Mouse (Mus musculus) lung, adult 2 months (tissue): Measurements from ENCODE around the gene Fubp1. TPM values are rescaled to one million over a fixed set of nuclear protein-coding genes. Genes with fewer than 3 reads are reported as not detected.

Experiments used
- DNase-seq: peaks from one replicate; pipeline ENCODE4 v3.0.0; 2022
- H3K4me1 ChIP-seq: fragments of 200-500 bp; 2 replicates; pipeline ENCODE4 v1.6.1; 2011; ENCODE audit warnings: low read length; ENCODE audit not compliant: control insufficient read depth, insufficient read depth
- H3K4me3 ChIP-seq: fragments of 200-500 bp; replicated peaks from 2 replicates; pipeline ENCODE3; 2011; ENCODE audit warnings: low read depth, mild to moderate bottlenecking, control low read depth, low read length; ENCODE audit errors: extremely low read depth
- CTCF ChIP-seq: fragments of 200-500 bp; IDR thresholded peaks from 2 replicates; pipeline ENCODE4 v1.5.1; 2011; ENCODE audit warnings: mild to moderate bottlenecking, low read length, control low read depth; ENCODE audit not compliant: insufficient read depth
- POLR2A ChIP-seq: fragments of 200-500 bp; IDR thresholded peaks from 2 replicates; pipeline ENCODE4 v1.6.1; 2011; ENCODE audit warnings: low read depth, mild to moderate bottlenecking, control low read depth, low read length, borderline replicate concordance; ENCODE audit errors: extremely low read depth
- WGBS: fragments of 180-500 bp; shearing (Covaris S2); methylation state at CpG from one replicate; pipeline ENCODE4 v1.1.7; 2018; 5-methylcytosine and 5-hydroxymethylcytosine counted together
- polyA plus RNA-seq: library from polyadenylated mRNA; depleted of rRNA; stranded (reverse); fragments of >200 nt; gene quantifications from 2 replicates; pipeline ENCODE4 v1.2.3, GENCODE M21; 2012

Gene Fubp1
- polyA plus RNA-seq, 1 experiment, result 66.2 TPM

DNA sequence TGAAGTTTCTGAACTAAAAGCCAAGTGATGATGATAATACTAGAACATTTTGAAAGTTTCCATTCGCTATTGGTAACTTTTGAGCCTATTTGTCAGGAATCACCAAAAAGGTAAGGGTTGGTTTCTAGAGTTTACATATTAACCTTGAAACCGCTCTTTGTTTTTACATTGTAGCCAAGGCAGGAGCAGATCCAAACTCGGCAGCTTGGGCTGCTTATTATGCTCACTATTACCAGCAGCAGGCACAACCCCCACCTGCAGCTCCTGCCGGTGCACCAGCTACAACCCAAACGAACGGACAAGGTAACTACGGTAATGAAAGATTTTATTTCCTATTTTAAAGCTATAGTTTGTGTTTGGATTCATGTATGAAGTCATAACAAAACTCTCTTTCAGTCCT, 15.7 kb downstream of the Fubp1 start:
- 87% methylated on average over 7 of the region's 7 CpGs for WGBS
- H3K4me3 ChIP-seq, result no peak overlapping the region
- no peaks in the 10 kb centered on the region for H3K4me1 ChIP-seq
- no peak for DNase-seq
- TF ChIP-seq POLR2A (no peak), CTCF (no peak)

GRCm38 (mm10) chr3:152228843-152229242, 18.6 kb downstream of the Fubp1 start:
- 88% methylated on average over 7 of the region's 7 CpGs for WGBS
- H3K4me3 ChIP-seq, result no peak overlapping the region
- no peaks in the 10 kb centered on the region for H3K4me1 ChIP-seq
- DNase-seq, result no peak
- TF ChIP-seq POLR2A, result no peak
- TF ChIP-seq CTCF, result no peak

- H3K4me1 ChIP-seq, result no peaks in the 10 kb centered on the region
- 51% methylated on average over 5 of the region's 5 CpGs for WGBS
- no peak overlapping the region for H3K4me3 ChIP-seq
- no peak for DNase-seq
- no peak for TF ChIP-seq POLR2A
- TF ChIP-seq CTCF, result no peak
Measured at GRCm38 (mm10) chr3:152229271-152229670, 19.0 kb downstream of the Fubp1 start.

DNA sequence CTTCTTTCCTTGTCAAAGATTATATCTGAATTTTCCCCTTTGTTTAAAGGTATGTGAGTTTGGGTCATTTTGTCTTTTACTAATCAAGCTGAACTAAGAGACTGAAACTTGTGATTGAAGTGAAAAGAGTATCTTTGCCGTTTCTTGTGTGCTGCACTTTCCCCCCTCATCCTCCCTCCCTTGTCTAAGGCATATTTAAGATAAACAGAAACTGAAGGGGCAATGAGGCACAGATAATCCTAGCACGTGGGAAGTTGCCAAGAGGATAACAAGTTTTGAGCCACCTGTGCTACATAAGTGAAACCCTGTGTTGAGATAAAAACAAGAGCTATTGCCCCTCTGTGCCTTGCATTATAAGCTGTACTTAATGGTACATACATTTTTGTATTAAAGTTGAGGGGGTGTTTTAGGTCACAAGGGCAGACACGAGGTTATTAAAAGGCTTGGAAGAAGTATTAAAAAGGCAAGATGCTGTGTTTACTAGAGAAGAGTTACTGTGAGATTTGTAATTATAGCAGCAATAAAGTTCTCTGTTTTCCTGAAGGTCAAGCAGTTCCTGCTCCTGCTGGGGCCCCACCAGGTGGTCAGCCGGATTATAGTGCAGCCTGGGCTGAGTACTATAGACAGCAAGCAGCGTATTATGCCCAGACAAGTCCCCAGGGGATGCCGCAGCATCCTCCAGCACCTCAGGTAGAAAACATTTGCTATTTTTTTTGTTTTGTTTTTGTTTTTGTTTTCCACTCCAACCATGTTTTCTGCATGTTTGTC, 21.3 kb downstream of the Fubp1 start:
- 56% methylated on average over 6 of the region's 6 CpGs for WGBS
- TF ChIP-seq POLR2A (no peak), CTCF (no peak)
- Histone ChIP-seq H3K4me3 (no peak overlapping the region), H3K4me1 (no peaks in the 10 kb centered on the region)
- DNase-seq, result no peak

DNA sequence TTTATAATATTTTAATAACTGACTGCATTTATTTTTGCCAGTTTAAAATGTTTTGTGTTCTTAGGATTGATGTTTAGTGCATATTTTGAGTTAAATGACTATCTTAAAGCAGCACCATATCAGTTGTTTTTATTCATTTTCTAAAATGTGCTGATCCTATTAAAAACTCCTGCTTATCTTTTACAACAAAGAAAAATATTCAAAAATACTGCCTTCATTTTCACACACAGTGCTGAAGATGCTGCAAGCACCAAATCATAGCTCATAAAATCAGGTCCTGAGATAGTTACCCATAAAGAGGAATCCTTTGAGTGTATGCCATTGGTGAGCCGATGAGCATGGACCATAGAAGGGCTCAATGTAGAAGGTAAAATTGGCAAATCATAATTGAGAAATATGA, 25.0 kb downstream of the Fubp1 start:
- Histone ChIP-seq H3K4me3 (no peak overlapping the region), H3K4me1 (no peaks in the 10 kb centered on the region)
- DNase-seq, result no peak
- 87% methylated on average over 1 of the region's 1 CpGs for WGBS
- TF ChIP-seq POLR2A (no peak), CTCF (no peak)

DNA sequence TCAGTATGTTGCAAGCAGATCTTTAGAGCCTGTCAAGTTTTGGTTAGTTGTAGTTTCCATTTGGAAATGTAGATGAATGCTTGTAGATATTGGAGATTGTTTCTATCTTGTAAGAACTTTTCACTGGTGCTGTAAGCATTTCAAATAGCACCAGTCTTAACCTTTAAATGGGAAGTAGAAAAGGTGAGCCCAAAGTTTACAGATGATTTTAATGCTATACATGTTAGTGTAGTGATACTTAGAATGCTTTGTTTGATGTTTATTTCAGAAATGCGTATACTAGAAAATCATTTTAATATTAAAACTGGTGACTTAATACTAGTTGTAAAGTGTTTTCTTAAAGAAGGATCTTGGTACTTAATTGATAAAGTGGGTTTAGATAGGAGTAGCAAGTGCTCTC, 25.6 kb downstream of the Fubp1 start:
- H3K4me1 ChIP-seq, result no peaks in the 10 kb centered on the region
- no peak for DNase-seq
- TF ChIP-seq POLR2A (no peak), CTCF (no peak)
- WGBS, result 89% methylated on average over 1 of the region's 1 CpGs
- H3K4me3 ChIP-seq, result no peak overlapping the region

- H3K4me1 ChIP-seq, result no peaks in the 10 kb centered on the region
- DNase-seq, result no peak
- H3K4me3 ChIP-seq, result no peak overlapping the region
- WGBS, result 31% methylated on average over 2 of the region's 2 CpGs
- TF ChIP-seq POLR2A (no peak), CTCF (no peak)
Measured at GRCm38 (mm10) chr3:152238836-152239235, 28.6 kb downstream of the Fubp1 start.

DNA sequence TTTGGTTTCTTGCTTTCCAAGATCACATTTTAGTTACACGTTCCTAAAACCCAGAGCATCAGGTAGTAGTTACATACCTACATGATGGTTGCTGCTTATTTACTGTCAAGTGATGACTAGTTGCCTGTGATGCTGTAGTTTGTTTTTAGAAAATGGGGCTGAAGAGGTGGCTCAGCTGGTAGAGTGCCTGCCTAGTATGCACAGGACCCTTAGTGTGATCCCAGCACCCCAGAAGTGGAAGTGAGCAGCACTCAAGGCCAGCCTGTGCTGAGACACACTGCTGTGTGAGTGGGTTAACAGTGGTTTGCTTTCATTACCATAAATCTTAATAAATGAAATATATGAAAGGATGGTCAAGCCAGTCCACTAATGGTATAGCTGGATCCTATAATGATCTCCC, 29.4 kb downstream of the Fubp1 start:
- 91% methylated on average over 1 of the region's 1 CpGs for WGBS
- no peak for TF ChIP-seq CTCF
- no peak for TF ChIP-seq POLR2A
- no peak overlapping the region for H3K4me3 ChIP-seq
- no peaks in the 10 kb centered on the region for H3K4me1 ChIP-seq
- no peak for DNase-seq

DNA sequence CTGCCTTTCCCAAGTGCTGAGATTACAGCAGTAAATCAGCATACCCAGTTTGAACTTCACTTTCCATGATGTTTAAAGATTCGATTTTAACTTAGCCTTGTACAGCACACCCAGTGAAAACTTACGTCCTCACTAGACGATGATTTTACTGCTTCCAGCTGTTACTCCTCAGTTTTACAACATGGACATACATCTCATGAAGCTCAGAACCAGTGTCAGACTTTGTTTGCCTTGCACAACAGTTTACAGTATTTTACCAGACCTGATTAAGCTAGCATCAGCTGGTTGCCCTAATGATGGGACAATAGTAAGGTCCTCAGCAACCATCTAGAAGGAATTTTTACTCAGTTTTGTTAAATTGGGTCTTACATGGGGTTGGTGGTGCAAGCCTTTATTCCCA, 30.9 kb downstream of the Fubp1 start:
- Histone ChIP-seq H3K4me3 (no peak overlapping the region), H3K4me1 (no peaks in the 10 kb centered on the region)
- DNase-seq, result no peak
- no peak for TF ChIP-seq POLR2A
- TF ChIP-seq CTCF, result no peak
- 73% methylated on average over 3 of the region's 3 CpGs for WGBS

DNA sequence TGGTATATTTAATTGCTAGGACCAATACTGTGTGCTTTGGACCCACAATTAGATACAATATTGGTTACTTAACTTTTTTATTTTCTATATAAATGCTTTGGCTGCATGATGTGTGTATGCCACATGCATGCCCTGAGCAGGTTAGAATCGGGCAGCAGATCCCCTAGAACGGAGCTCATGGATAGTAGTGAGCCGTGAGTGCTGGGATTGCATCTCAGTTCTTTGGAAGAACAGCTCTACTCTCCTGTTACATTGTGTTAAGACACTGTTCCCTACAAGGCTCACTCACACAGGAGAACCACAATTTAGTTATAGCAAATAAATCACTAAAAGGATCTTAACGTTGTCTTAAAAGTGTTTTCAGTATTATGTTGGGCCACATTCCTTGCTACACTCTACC, 33.1 kb downstream of the Fubp1 start:
- Histone ChIP-seq H3K4me1 (no peaks in the 10 kb centered on the region), H3K4me3 (no peak overlapping the region)
- DNase-seq, result no peak
- WGBS, result 66% methylated on average over 4 of the region's 4 CpGs
- no peak for TF ChIP-seq POLR2A
